Mouse (Mus musculus): ENCODE results near the gene Pde1c. TPM values are rescaled to one million over a fixed set of nuclear protein-coding genes. Genes with fewer than 3 reads are reported as not detected.

Pde1c gene
- total RNA-seq, 1 experiment: 0.18 TPM

- Histone ChIP-seq H3K9ac (ENCODE audit: insufficient read depth, low read depth, low read length, poor library complexity, severe bottlenecking) (no peak overlapping the region), H3K4me1 (ENCODE audit: control insufficient read depth in 2 of 2, insufficient read depth in 2 of 2, low read length in 2 of 2, poor library complexity in 1 of 2) (no peaks in the 10 kb centered on the region), H3K36me3 (ENCODE audit: control insufficient read depth, insufficient read depth, low read length, poor library complexity, severe bottlenecking) (no peaks in the 10 kb centered on the region), H3K27ac (ENCODE audit: insufficient read depth, low read depth, low read length, poor library complexity, severe bottlenecking) (no peak overlapping the region), H3K9me3 (ENCODE audit: control insufficient read depth, insufficient read depth, low read depth, low read length) (no peaks in the 10 kb centered on the region), H3K4me3 (ENCODE audit: insufficient read depth in 1 of 2, low read depth in 1 of 2, low read length in 2 of 2, poor library complexity in 1 of 2, severe bottlenecking in 1 of 2) (no peak overlapping the region)
- in situ Hi-C loops (cut with MboI; ENCODE audit: low sequenced_read_pairs in 2 of 2, unreplicated experiment in 2 of 2): loop anchor here (25.0 kb wide), 2 partner anchors 121 to 546 kb away; no protein-coding TSS in a partner anchor
- peak; percentile 61 for DNase-seq (ENCODE audit: low read depth, low spot score)
- TF ChIP-seq MAFK (IDR thresholded peaks at IDR 0.05; ENCODE audit: insufficient read depth, low read depth, low read length): no peak
- TF ChIP-seq ZC3H11A (IDR thresholded peaks at IDR 0.05; ENCODE audit: borderline replicate concordance, low read depth, low read length): peak; percentile 84
Observed at GRCm38 (mm10) chr6:56608277-56608676, 39.4 kb upstream of the Pde1c start.

- TF ChIP-seq MAFK (IDR thresholded peaks at IDR 0.05; ENCODE audit: insufficient read depth, low read depth, low read length): no peak
- TF ChIP-seq CHD2 (IDR thresholded peaks at IDR 0.05; ENCODE audit: low read depth, low read length): no peak
- no peak for TF ChIP-seq ZNF384 (IDR thresholded peaks at IDR 0.05; ENCODE audit: low read depth, low read length)
- TF ChIP-seq HCFC1 (IDR thresholded peaks at IDR 0.05; ENCODE audit: borderline replicate concordance, insufficient read depth, low read length): no peak
- TF ChIP-seq ZC3H11A (IDR thresholded peaks at IDR 0.05; ENCODE audit: borderline replicate concordance, low read depth, low read length): no peak
- in situ Hi-C loops (cut with MboI; ENCODE audit: low sequenced_read_pairs in 2 of 2, unreplicated experiment in 2 of 2): no loop called here
- no peak overlapping the region for H3K9ac ChIP-seq (ENCODE audit: insufficient read depth, low read depth, low read length, poor library complexity, severe bottlenecking)
- no peaks in the 10 kb centered on the region for H3K9me3 ChIP-seq (ENCODE audit: control insufficient read depth, insufficient read depth, low read depth, low read length)
- no peak overlapping the region for H3K4me3 ChIP-seq (ENCODE audit: insufficient read depth in 1 of 2, low read depth in 1 of 2, low read length in 2 of 2, poor library complexity in 1 of 2, severe bottlenecking in 1 of 2)
- H3K36me3 ChIP-seq (ENCODE audit: control insufficient read depth, insufficient read depth, low read length, poor library complexity, severe bottlenecking): no peaks in the 10 kb centered on the region
- no peak for DNase-seq (ENCODE audit: low read depth, low spot score)
- no peaks in the 10 kb centered on the region for H3K4me1 ChIP-seq (ENCODE audit: control insufficient read depth in 2 of 2, insufficient read depth in 2 of 2, low read length in 2 of 2, poor library complexity in 1 of 2)
- H3K27ac ChIP-seq (ENCODE audit: insufficient read depth, low read depth, low read length, poor library complexity, severe bottlenecking): no peak overlapping the region
Observed at GRCm38 (mm10) chr6:56579568-56579967, 10.7 kb upstream of the Pde1c start.

- in situ Hi-C loops (cut with MboI; ENCODE audit: low sequenced_read_pairs in 2 of 2, unreplicated experiment in 2 of 2): no loop called here
- H3K4me3 ChIP-seq (ENCODE audit: insufficient read depth in 1 of 2, low read depth in 1 of 2, low read length in 2 of 2, poor library complexity in 1 of 2, severe bottlenecking in 1 of 2): no peak overlapping the region
- TF ChIP-seq MAFK (IDR thresholded peaks at IDR 0.05; ENCODE audit: insufficient read depth, low read depth, low read length) (no peak), ZC3H11A (IDR thresholded peaks at IDR 0.05; ENCODE audit: borderline replicate concordance, low read depth, low read length) (no peak), ZNF384 (IDR thresholded peaks at IDR 0.05; ENCODE audit: low read depth, low read length) (no peak), HCFC1 (IDR thresholded peaks at IDR 0.05; ENCODE audit: borderline replicate concordance, insufficient read depth, low read length) (no peak), CHD2 (IDR thresholded peaks at IDR 0.05; ENCODE audit: low read depth, low read length) (no peak)
- H3K36me3 ChIP-seq (ENCODE audit: control insufficient read depth, insufficient read depth, low read length, poor library complexity, severe bottlenecking): no peaks in the 10 kb centered on the region
- H3K4me1 ChIP-seq (ENCODE audit: control insufficient read depth in 2 of 2, insufficient read depth in 2 of 2, low read length in 2 of 2, poor library complexity in 1 of 2): no peaks in the 10 kb centered on the region
- DNase-seq (ENCODE audit: low read depth, low spot score): no peak
- no peak overlapping the region for H3K9ac ChIP-seq (ENCODE audit: insufficient read depth, low read depth, low read length, poor library complexity, severe bottlenecking)
- H3K27ac ChIP-seq (ENCODE audit: insufficient read depth, low read depth, low read length, poor library complexity, severe bottlenecking): no peak overlapping the region
- no peaks in the 10 kb centered on the region for H3K9me3 ChIP-seq (ENCODE audit: control insufficient read depth, insufficient read depth, low read depth, low read length)
Observed at GRCm38 (mm10) chr6:56560891-56561290, 8.0 kb downstream of the Pde1c start.

GRCm38 (mm10) chr6:56560474-56560888 is 8.4 kb downstream of the Pde1c start:
- Histone ChIP-seq H3K4me1 (ENCODE audit: control insufficient read depth in 2 of 2, insufficient read depth in 2 of 2, low read length in 2 of 2, poor library complexity in 1 of 2) (no peaks in the 10 kb centered on the region), H3K9me3 (ENCODE audit: control insufficient read depth, insufficient read depth, low read depth, low read length) (no peaks in the 10 kb centered on the region), H3K4me3 (ENCODE audit: insufficient read depth in 1 of 2, low read depth in 1 of 2, low read length in 2 of 2, poor library complexity in 1 of 2, severe bottlenecking in 1 of 2) (no peak overlapping the region), H3K9ac (ENCODE audit: insufficient read depth, low read depth, low read length, poor library complexity, severe bottlenecking) (no peak overlapping the region), H3K36me3 (ENCODE audit: control insufficient read depth, insufficient read depth, low read length, poor library complexity, severe bottlenecking) (no peaks in the 10 kb centered on the region), H3K27ac (ENCODE audit: insufficient read depth, low read depth, low read length, poor library complexity, severe bottlenecking) (no peak overlapping the region)
- no peak for DNase-seq (ENCODE audit: low read depth, low spot score)
- in situ Hi-C loops (cut with MboI; ENCODE audit: low sequenced_read_pairs in 2 of 2, unreplicated experiment in 2 of 2): no loop called here
- no peak for TF ChIP-seq ZNF384 (IDR thresholded peaks at IDR 0.05; ENCODE audit: low read depth, low read length)
- no peak for TF ChIP-seq CHD2 (IDR thresholded peaks at IDR 0.05; ENCODE audit: low read depth, low read length)
- TF ChIP-seq ZC3H11A (IDR thresholded peaks at IDR 0.05; ENCODE audit: borderline replicate concordance, low read depth, low read length): no peak
- no peak for TF ChIP-seq HCFC1 (IDR thresholded peaks at IDR 0.05; ENCODE audit: borderline replicate concordance, insufficient read depth, low read length)
- no peak for TF ChIP-seq MAFK (IDR thresholded peaks at IDR 0.05; ENCODE audit: insufficient read depth, low read depth, low read length)

GRCm38 (mm10) chr6:56558711-56559110 is 10.2 kb downstream of the Pde1c start:
- Histone ChIP-seq H3K4me1 (ENCODE audit: control insufficient read depth in 2 of 2, insufficient read depth in 2 of 2, low read length in 2 of 2, poor library complexity in 1 of 2) (no peaks in the 10 kb centered on the region), H3K27ac (ENCODE audit: insufficient read depth, low read depth, low read length, poor library complexity, severe bottlenecking) (no peak overlapping the region), H3K4me3 (ENCODE audit: insufficient read depth in 1 of 2, low read depth in 1 of 2, low read length in 2 of 2, poor library complexity in 1 of 2, severe bottlenecking in 1 of 2) (no peak overlapping the region), H3K9ac (ENCODE audit: insufficient read depth, low read depth, low read length, poor library complexity, severe bottlenecking) (no peak overlapping the region), H3K9me3 (ENCODE audit: control insufficient read depth, insufficient read depth, low read depth, low read length) (no peaks in the 10 kb centered on the region), H3K36me3 (ENCODE audit: control insufficient read depth, insufficient read depth, low read length, poor library complexity, severe bottlenecking) (no peaks in the 10 kb centered on the region)
- TF ChIP-seq HCFC1 (IDR thresholded peaks at IDR 0.05; ENCODE audit: borderline replicate concordance, insufficient read depth, low read length) (no peak), ZNF384 (IDR thresholded peaks at IDR 0.05; ENCODE audit: low read depth, low read length) (no peak), MAFK (IDR thresholded peaks at IDR 0.05; ENCODE audit: insufficient read depth, low read depth, low read length) (no peak), ZC3H11A (IDR thresholded peaks at IDR 0.05; ENCODE audit: borderline replicate concordance, low read depth, low read length) (no peak), CHD2 (IDR thresholded peaks at IDR 0.05; ENCODE audit: low read depth, low read length) (no peak)
- no peak for DNase-seq (ENCODE audit: low read depth, low spot score)
- in situ Hi-C loops (cut with MboI; ENCODE audit: low sequenced_read_pairs in 2 of 2, unreplicated experiment in 2 of 2): no loop called here

Data from ES-E14 (cell line).